Mouse (Mus musculus) liver, adult 2 months (tissue): ENCODE measurements at regions not wholly inside any gene's neighbourhood (a gene's known extent, or its start where the extent isn't known, plus 50 kb on each side); places are given as distances from the start of the nearest gene placed in this dataset.

Experiments used
- CTCF ChIP-seq: fragments of 200-500 bp; IDR thresholded peaks from 2 replicates; pipeline ENCODE4 v1.5.1; 2011; ENCODE audit warnings: low read depth, low read length, control low read depth
- POLR2A ChIP-seq: fragments of 200-500 bp; IDR thresholded peaks from 2 replicates; pipeline ENCODE4 v1.6.1; 2011; ENCODE audit warnings: low read length, control low read depth; ENCODE audit not compliant: insufficient read depth; ENCODE audit errors: extremely low read depth

DNA sequence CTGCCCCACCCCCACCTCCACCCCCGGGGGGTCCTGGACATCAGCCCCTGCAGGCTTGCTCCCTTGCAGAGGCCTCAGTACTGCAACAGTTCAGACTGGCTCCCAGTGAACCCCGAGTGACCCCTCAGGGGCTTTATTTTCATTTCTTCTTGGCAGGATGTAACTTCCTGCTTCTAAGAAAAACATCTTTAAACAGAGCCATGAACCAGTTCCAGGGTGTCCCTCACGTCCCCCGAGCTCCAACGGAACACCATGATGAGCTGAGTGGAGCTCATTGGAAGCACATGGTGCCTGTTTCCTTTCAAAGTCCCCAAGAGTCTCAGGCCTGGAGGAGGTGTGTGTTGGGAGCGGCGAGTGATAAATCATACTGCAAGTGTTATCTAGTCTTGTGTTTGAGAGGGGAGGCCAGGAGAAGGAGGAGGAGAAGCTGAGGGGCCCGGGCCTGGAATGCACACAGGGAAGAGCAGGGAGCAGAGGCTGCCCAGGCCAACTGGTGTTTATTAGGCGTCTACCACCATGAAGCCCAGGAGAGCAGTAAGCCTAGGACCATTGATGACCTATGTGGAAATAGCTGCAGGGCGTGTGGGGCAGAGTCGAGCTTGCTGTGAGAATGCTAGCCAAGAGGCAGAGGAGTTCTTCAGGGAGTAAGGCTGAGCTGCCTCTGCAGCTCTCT, 114.7 kb upstream of the Gdf10 start:
- TF ChIP-seq CTCF (no peak), POLR2A (no peak)
